8 mouse cellular contexts compared by ENCODE assay signal in genomic region chr10:80330084-80330483, GRCm38 (mm10). TPM values are rescaled to one million over a fixed set of nuclear protein-coding genes. Genes with fewer than 3 reads are reported as not detected.
DNase-seq lines count a peak whose midpoint lies in the region; ATAC-seq and TF ChIP-seq lines count a peak whose summit lies in the region.

No protein-coding gene starts in this region.

- H3K4me3 ChIP-seq in heart, embryonic 10.5 days = peak overlapping the region; percentile 67
- H3K4me3 ChIP-seq in C2C12 (ENCODE audit: insufficient read depth, poor library complexity, severe bottlenecking) = peak overlapping the region; percentile 7
- H3K4me3 ChIP-seq in forebrain, embryonic 12.5 days (replicated peaks) = peak overlapping the region; percentile 47
- peak overlapping the region; percentile 71 for H3K4me3 ChIP-seq in liver, embryonic 13.5 days (replicated peaks)

- no peak for ATAC-seq in forebrain, embryonic 12.5 days (ENCODE audit: low FRiP score)
- ATAC-seq in liver, embryonic 13.5 days (ENCODE audit: low read depth) = no peak

- peaks cover 39% of the 10 kb centered on the region for H3K4me1 ChIP-seq in heart, embryonic 10.5 days
- peaks cover 15% of the 10 kb centered on the region for H3K4me1 ChIP-seq in forebrain, embryonic 12.5 days
- H3K4me1 ChIP-seq in liver, embryonic 13.5 days (replicated peaks) = peaks cover 75% of the 10 kb centered on the region

- H3K27me3 ChIP-seq in heart, embryonic 10.5 days (ENCODE audit: insufficient read depth, poor library complexity, severe bottlenecking) = peaks cover 88% of the 10 kb centered on the region
- no peaks in the 10 kb centered on the region for H3K27me3 ChIP-seq in C2C12 (ENCODE audit: control insufficient read depth, insufficient read depth, insufficient read length)
- peaks cover 34% of the 10 kb centered on the region for H3K27me3 ChIP-seq in forebrain, embryonic 12.5 days
- peaks cover 3% of the 10 kb centered on the region; the same call in 1 of the 2 replicates for H3K27me3 ChIP-seq in liver, embryonic 13.5 days

- no peaks in the 10 kb centered on the region for H3K79me2 ChIP-seq in C2C12 (ENCODE audit: control insufficient read depth, insufficient read depth)

- peak overlapping the region; percentile 47 for H3K9ac ChIP-seq in forebrain, embryonic 12.5 days
- H3K9ac ChIP-seq in liver, embryonic 13.5 days = peak overlapping the region; percentile 83

- H3ac ChIP-seq in C2C12 (ENCODE audit: control insufficient read depth, insufficient read length, low read depth) = peak overlapping the region; percentile 71

- H3K4me2 ChIP-seq in forebrain, embryonic 12.5 days = peak overlapping the region; percentile 83
- H3K4me2 ChIP-seq in liver, embryonic 13.5 days = peak overlapping the region; percentile 98

- H3K9me3 ChIP-seq in heart, embryonic 10.5 days = no peaks in the 10 kb centered on the region
- no peaks in the 10 kb centered on the region for H3K9me3 ChIP-seq in forebrain, embryonic 12.5 days
- no peaks in the 10 kb centered on the region for H3K9me3 ChIP-seq in liver, embryonic 13.5 days (replicated peaks)

- 3% methylated on average over 40 of the region's 41 CpGs for WGBS in heart, embryonic 10.5 days
- 1% methylated on average over 41 of the region's 41 CpGs for WGBS in forebrain, embryonic 12.5 days
- 1% methylated on average over 41 of the region's 41 CpGs for WGBS in liver, embryonic 13.5 days (ENCODE audit: insufficient replicate concordance)

- no peaks in the 10 kb centered on the region for H3K79me3 ChIP-seq in C2C12 (ENCODE audit: low read depth)

- no peaks in the 10 kb centered on the region for H3K36me3 ChIP-seq in heart, embryonic 10.5 days
- H3K36me3 ChIP-seq in C2C12 (ENCODE audit: control insufficient read depth, insufficient read depth) = no peaks in the 10 kb centered on the region
- H3K36me3 ChIP-seq in forebrain, embryonic 12.5 days (replicated peaks) = no peaks in the 10 kb centered on the region
- H3K36me3 ChIP-seq in liver, embryonic 13.5 days = peaks cover 19% of the 10 kb centered on the region

- no peak for DNase-seq in heart, embryonic 10.5 days (ENCODE audit: low spot score)
- no peak for DNase-seq in heart, adult 11 months
- DNase-seq in liver, embryonic 13.5 days = no peak
- DNase-seq in right cerebral cortex, postnatal 25 days = no peak
- no peak for DNase-seq in adrenal gland, adult 18-20 months (ENCODE audit: low spot score in 2 of 2)
- DNase-seq in cerebellum, postnatal 14 days = no peak

- no peak for TF ChIP-seq CTCF in C2C12 (IDR thresholded peaks at IDR 0.05; ENCODE audit: control insufficient read depth, insufficient read depth, insufficient read length)

- H3K27ac ChIP-seq in heart, embryonic 10.5 days = peak overlapping the region; percentile 75
- H3K27ac ChIP-seq in forebrain, embryonic 12.5 days = no peak overlapping the region
- peak overlapping the region; percentile 96 for H3K27ac ChIP-seq in liver, embryonic 13.5 days

TF ChIP-seq in C2C12, 6 proteins besides CTCF, POLR2A, EP300 and RAD21:
- TF ChIP-seq MYOG (IDR thresholded peaks at IDR 0.05; ENCODE audit: control insufficient read depth, extremely low read depth, insufficient read length) = no peak
- TF ChIP-seq CEBPB (IDR thresholded peaks at IDR 0.05; ENCODE audit: low read depth) = no peak
- no peak for TF ChIP-seq MAX (IDR thresholded peaks at IDR 0.05)
- no peak for TF ChIP-seq MYOD1 (IDR thresholded peaks at IDR 0.05; ENCODE audit: control insufficient read depth, insufficient read length, low read depth)
- no peak for TF ChIP-seq FOSL1 (IDR thresholded peaks at IDR 0.05; ENCODE audit: insufficient read depth, low read length, poor library complexity, severe bottlenecking)
- TF ChIP-seq USF1 (IDR thresholded peaks at IDR 0.05; ENCODE audit: low read depth) = no peak
TF ChIP-seq in C2C12: peak in this region for 0.

RNA-seq across cellular contexts. Expression of gene Reep6, which starts 0.3 kb away (rescaled TPM):
- polyA plus RNA-seq in heart, embryonic 10.5 days (2016; fragmentation: Nextera tagmentation; extraction: Ambion mirVana) = 7.1 and 18.3 TPM in 2 replicates
- 5.9 TPM for polyA plus RNA-seq in C2C12 (2012; fragmentation: generic; extraction: Trizol)
- 4.1 and 4.4 TPM in 2 replicates for polyA plus RNA-seq in forebrain, embryonic 12.5 days (2016; fragmentation: Nextera tagmentation; extraction: Ambion mirVana)
- polyA plus RNA-seq in liver, embryonic 13.5 days (2015; fragmentation: Nextera tagmentation; extraction: Ambion mirVana) = 50.9 and 65.0 TPM in 2 replicates
- total RNA-seq in adrenal gland, adult 18-20 months (2021) = 10 to 100 TPM; 10.2 to 20.8 TPM

RNA-seq across cellular contexts. Expression of gene Pcsk4, which starts 0.8 kb away (rescaled TPM):
- 1.6 and 4.0 TPM in 2 replicates for polyA plus RNA-seq in heart, embryonic 10.5 days (2016; fragmentation: Nextera tagmentation; extraction: Ambion mirVana)
- 3.2 TPM for polyA plus RNA-seq in C2C12 (2012; fragmentation: generic; extraction: Trizol)
- polyA plus RNA-seq in forebrain, embryonic 12.5 days (2016; fragmentation: Nextera tagmentation; extraction: Ambion mirVana) = 3.7 and 3.8 TPM in 2 replicates
- 5.3 TPM in 2 replicates for polyA plus RNA-seq in liver, embryonic 13.5 days (2015; fragmentation: Nextera tagmentation; extraction: Ambion mirVana)
- 1 to 10 TPM; 1.6 to 3.1 TPM for total RNA-seq in adrenal gland, adult 18-20 months (2021)

RNA-seq across cellular contexts. Expression of gene 2310011J03Rik, which starts 9.7 kb away (rescaled TPM):
- polyA plus RNA-seq in heart, embryonic 10.5 days (2016; fragmentation: Nextera tagmentation; extraction: Ambion mirVana) = 41.3 and 46.8 TPM in 2 replicates
- 62.6 TPM for polyA plus RNA-seq in C2C12 (2012; fragmentation: generic; extraction: Trizol)
- polyA plus RNA-seq in forebrain, embryonic 12.5 days (2016; fragmentation: Nextera tagmentation; extraction: Ambion mirVana) = 42.6 and 44.4 TPM in 2 replicates
- 42.3 and 43.7 TPM in 2 replicates for polyA plus RNA-seq in liver, embryonic 13.5 days (2015; fragmentation: Nextera tagmentation; extraction: Ambion mirVana)
- total RNA-seq in adrenal gland, adult 18-20 months (2021) = 10 to 100 TPM; 25.0 to 28.9 TPM

RNA-seq across cellular contexts. Expression of gene Adamtsl5, which starts 18.1 kb away (rescaled TPM):
- 1.3 and 1.9 TPM in 2 replicates for polyA plus RNA-seq in heart, embryonic 10.5 days (2016; fragmentation: Nextera tagmentation; extraction: Ambion mirVana)
- 18.3 TPM for polyA plus RNA-seq in C2C12 (2012; fragmentation: generic; extraction: Trizol)
- 0.17 and 0.55 TPM in 2 replicates for polyA plus RNA-seq in forebrain, embryonic 12.5 days (2016; fragmentation: Nextera tagmentation; extraction: Ambion mirVana)
- 1.8 and 2.5 TPM in 2 replicates for polyA plus RNA-seq in liver, embryonic 13.5 days (2015; fragmentation: Nextera tagmentation; extraction: Ambion mirVana)
- total RNA-seq in adrenal gland, adult 18-20 months (2021) = 10 to 100 TPM in 1 of 2 experiments, 1 to 10 TPM in 1; 5.1 to 11.5 TPM

RNA-seq across cellular contexts. Expression of gene Plk5, which starts 26.2 kb away (rescaled TPM):
- polyA plus RNA-seq in heart, embryonic 10.5 days (2016; fragmentation: Nextera tagmentation; extraction: Ambion mirVana) = 0.16 TPM in 1 of 2 replicates, not detected in the other
- not detected for polyA plus RNA-seq in C2C12 (2012; fragmentation: generic; extraction: Trizol)
- polyA plus RNA-seq in forebrain, embryonic 12.5 days (2016; fragmentation: Nextera tagmentation; extraction: Ambion mirVana) = 0.23 and 0.40 TPM in 2 replicates
- polyA plus RNA-seq in liver, embryonic 13.5 days (2015; fragmentation: Nextera tagmentation; extraction: Ambion mirVana) = 0.12 TPM in 1 of 2 replicates, not detected in the other
- total RNA-seq in adrenal gland, adult 18-20 months (2021) = under 1 TPM; 0.19 to 0.27 TPM

Comparison
In these comparisons a context has a peak if more than half of its experiments do, and no peak if none do; other contexts are left out.
1. H3K4me3 ChIP-seq: peak in every context shown above with its lines; median percentile 71 in liver, embryonic 13.5 days; 67 in heart, embryonic 10.5 days; 47 in forebrain, embryonic 12.5 days; 7 in C2C12.